Mouse (Mus musculus) liver, embryonic 16.5 days (tissue): Measurements from ENCODE around the gene Whrn. TPM values are rescaled to one million over a fixed set of nuclear protein-coding genes. Genes with fewer than 3 reads are reported as not detected.

Experiments
- ATAC-seq: fragments of 200-750 bp; cut with Nextera tagmentation; 2 replicates; pipeline ENCODE4 v1.8.0; 2017; ENCODE audit warnings: low read depth, mild to moderate bottlenecking, moderate number of reproducible peaks, moderate library complexity
- H3K27ac ChIP-seq: fragments of 300-500 bp; sonication (generic); 2 replicates; pipeline ENCODE4 v1.5.1; 2014; ENCODE audit warnings: mild to moderate bottlenecking, low read length
- H3K27me3 ChIP-seq: fragments of 300-500 bp; sonication (generic); 2 replicates; pipeline ENCODE4 v1.6.1; 2014; ENCODE audit warnings: low read depth, low read length, mixed read lengths; ENCODE audit not compliant: control insufficient read depth, insufficient read depth
- H3K36me3 ChIP-seq: fragments of 300-500 bp; sonication (generic); 2 replicates; pipeline ENCODE4 v1.6.1; 2014; ENCODE audit warnings: mild to moderate bottlenecking; ENCODE audit not compliant: control insufficient read depth, insufficient read depth
- H3K4me1 ChIP-seq: fragments of 300-500 bp; sonication (generic); 2 replicates; pipeline ENCODE4 v1.6.1; 2014; ENCODE audit warnings: low read depth, low read length, mixed read lengths; ENCODE audit not compliant: control insufficient read depth
- H3K4me2 ChIP-seq: fragments of 300-500 bp; sonication (generic); 2 replicates; pipeline ENCODE4 v1.6.1; 2014; ENCODE audit warnings: low read depth, low read length, mixed read lengths
- H3K4me3 ChIP-seq: fragments of 300-500 bp; sonication (generic); 2 replicates; pipeline ENCODE4 v1.5.1; 2014; ENCODE audit warnings: low read depth, mild to moderate bottlenecking, low read length
- H3K9ac ChIP-seq: fragments of 300-500 bp; sonication (generic); 2 replicates; pipeline ENCODE4 v1.6.1; 2014; ENCODE audit warnings: low read depth, low read length
- H3K9me3 ChIP-seq: fragments of 300-500 bp; sonication (generic); replicated peaks from 2 replicates; pipeline ENCODE4 v1.6.1; 2016; ENCODE audit warnings: low read length; ENCODE audit not compliant: control insufficient read depth
- WGBS: fragments of 180-500 bp; shearing (Covaris S2); extraction: QIAGEN DNeasy Blood & Tissue Kit; methylation state at CpG from one replicate; pipeline ENCODE4 v1.1.7; 2014; ENCODE audit not compliant: insufficient replicate concordance; 5-methylcytosine and 5-hydroxymethylcytosine counted together
- polyA plus RNA-seq: library from polyadenylated mRNA; unstranded; fragments of >200 nt; fragmentation: Nextera tagmentation; extraction: Ambion mirVana; gene quantifications from 2 replicates; pipeline ENCODE4 v1.2.1, GENCODE M21; 2015

Gene Whrn
- polyA plus RNA-seq, 1 experiment from 2014 or later: 0.19 TPM

DNA sequence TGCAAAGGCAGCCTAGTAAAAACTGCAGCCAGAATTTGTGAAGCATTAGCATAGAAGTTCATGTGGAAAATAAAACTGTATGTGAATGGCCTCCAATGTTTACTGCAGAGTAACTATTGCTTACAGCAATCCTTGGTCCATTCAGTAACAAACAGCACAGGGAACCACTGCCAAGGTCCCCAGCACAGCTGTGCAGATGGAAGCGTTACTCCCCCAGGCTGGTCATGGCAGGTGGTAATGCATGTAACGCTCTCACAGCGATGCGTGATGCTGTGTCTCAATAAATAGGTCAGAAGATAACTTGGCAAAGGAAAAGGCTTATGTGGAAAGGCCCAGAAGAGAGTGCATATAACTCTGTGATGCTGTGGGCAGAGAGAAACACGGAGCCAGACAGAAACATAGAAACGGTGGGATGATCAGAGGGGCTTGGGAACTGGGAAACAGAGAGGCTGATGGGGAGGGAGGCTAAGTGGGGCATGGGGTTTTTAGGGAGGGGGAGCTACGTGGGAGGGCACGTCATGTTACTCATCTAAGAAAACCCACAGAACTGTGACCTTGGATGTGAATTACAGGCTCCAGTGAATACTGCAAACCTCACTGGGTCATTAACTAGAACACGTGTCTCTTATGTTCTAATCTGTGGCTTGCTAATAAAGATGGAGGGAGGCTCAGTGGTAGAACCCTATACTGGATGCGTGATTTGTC lies 51.3 kb downstream of the Whrn start:
- no peaks in the 10 kb centered on the region for H3K4me1 ChIP-seq
- no peaks in the 10 kb centered on the region for H3K36me3 ChIP-seq
- no peaks in the 10 kb centered on the region for H3K27me3 ChIP-seq
- ATAC-seq: no peak
- H3K27ac ChIP-seq: no peak overlapping the region
- 67% methylated on average over 10 of the region's 10 CpGs for WGBS
- H3K9me3 ChIP-seq: no peaks in the 10 kb centered on the region
- H3K4me2 ChIP-seq: no peak overlapping the region
- no peak overlapping the region for H3K4me3 ChIP-seq
- no peak overlapping the region for H3K9ac ChIP-seq

DNA sequence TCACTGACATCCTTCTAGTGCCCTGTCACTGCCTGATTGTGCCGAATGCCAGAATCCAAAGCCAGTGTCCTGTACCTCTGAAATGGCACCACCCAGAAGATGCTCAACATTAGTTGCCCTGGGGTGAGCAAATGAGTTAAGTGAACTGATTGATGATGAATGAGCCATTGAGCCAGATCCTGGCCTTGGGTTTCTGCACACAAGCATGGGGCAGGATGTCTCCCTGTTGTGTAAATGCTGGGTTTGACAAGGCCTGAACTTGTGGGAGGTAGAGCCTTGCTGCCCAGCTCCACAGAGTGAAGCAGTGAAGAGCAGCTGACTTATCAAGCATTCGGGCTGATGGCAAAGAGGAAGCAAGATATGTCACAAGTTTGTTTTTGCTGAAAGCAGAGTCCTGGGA lies 52.7 kb downstream of the Whrn start:
- no peaks in the 10 kb centered on the region for H3K36me3 ChIP-seq
- 58% methylated on average over 2 of the region's 2 CpGs for WGBS
- H3K27ac ChIP-seq: no peak overlapping the region
- H3K4me1 ChIP-seq: no peaks in the 10 kb centered on the region
- no peak overlapping the region for H3K9ac ChIP-seq
- no peak overlapping the region for H3K4me2 ChIP-seq
- H3K4me3 ChIP-seq: no peak overlapping the region
- H3K9me3 ChIP-seq: no peaks in the 10 kb centered on the region
- no peak for ATAC-seq
- no peaks in the 10 kb centered on the region for H3K27me3 ChIP-seq

DNA sequence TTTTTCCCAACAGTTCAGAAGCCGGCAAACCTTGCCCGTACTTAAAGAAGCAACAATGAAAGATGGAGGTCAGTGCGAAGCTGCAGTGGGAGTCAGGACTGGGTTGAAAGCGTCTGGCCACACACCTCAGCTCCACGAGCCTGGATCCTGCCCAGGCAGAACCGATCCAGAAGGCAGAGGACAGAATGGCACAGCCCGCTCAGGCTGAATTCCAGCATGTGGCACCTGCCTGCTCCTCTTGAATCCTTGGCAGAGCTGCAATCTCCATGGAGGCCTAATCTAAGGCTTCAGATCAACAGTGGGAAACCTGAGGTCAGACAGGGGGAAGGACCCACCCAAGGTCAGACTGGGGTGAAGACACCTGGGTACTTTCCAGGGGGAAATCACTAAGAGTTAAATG lies 54.2 kb downstream of the Whrn start:
- Histone ChIP-seq H3K4me2 (no peak overlapping the region), H3K4me3 (no peak overlapping the region), H3K9ac (no peak overlapping the region), H3K4me1 (no peaks in the 10 kb centered on the region), H3K27me3 (no peaks in the 10 kb centered on the region), H3K36me3 (no peaks in the 10 kb centered on the region), H3K9me3 (no peaks in the 10 kb centered on the region), H3K27ac (no peak overlapping the region)
- whole genome bisulfite sequencing: 63% methylated on average over 7 of the region's 7 CpGs
- no peak for ATAC-seq

DNA sequence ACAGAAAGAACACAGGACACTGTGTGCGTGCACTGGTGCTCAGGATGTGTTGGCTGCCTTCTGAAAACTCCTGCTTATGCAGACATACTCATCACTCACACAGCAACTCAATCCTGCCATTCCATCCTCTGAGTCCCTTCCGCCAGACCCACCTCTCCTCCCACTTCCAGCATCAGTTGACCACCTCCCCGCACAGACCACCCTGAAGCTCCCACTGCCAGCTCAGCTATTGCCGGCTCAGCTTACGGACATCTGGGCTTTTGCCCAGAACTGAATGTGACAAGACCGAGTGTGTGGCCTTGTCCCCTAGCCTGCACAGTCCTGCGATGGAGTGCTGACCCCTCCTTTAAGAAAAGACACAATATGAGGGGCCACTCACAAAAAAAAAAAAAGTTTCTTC lies 55.5 kb downstream of the Whrn start:
- no peak for ATAC-seq
- no peaks in the 10 kb centered on the region for H3K27me3 ChIP-seq
- H3K4me2 ChIP-seq: no peak overlapping the region
- no peaks in the 10 kb centered on the region for H3K36me3 ChIP-seq
- H3K9me3 ChIP-seq: no peaks in the 10 kb centered on the region
- no peaks in the 10 kb centered on the region for H3K4me1 ChIP-seq
- WGBS: 73% methylated on average over 7 of the region's 7 CpGs
- no peak overlapping the region for H3K27ac ChIP-seq
- no peak overlapping the region for H3K9ac ChIP-seq
- H3K4me3 ChIP-seq: no peak overlapping the region

- Histone ChIP-seq H3K36me3 (no peaks in the 10 kb centered on the region), H3K9me3 (no peaks in the 10 kb centered on the region), H3K4me3 (no peak overlapping the region), H3K9ac (no peak overlapping the region), H3K27me3 (no peaks in the 10 kb centered on the region), H3K27ac (no peak overlapping the region), H3K4me1 (no peaks in the 10 kb centered on the region), H3K4me2 (no peak overlapping the region)
- no peak for ATAC-seq
- 73% methylated on average over 5 of the region's 5 CpGs for WGBS
Observed at GRCm38 (mm10) chr4:63437968-63438367, 57.8 kb downstream of the Whrn start.

DNA sequence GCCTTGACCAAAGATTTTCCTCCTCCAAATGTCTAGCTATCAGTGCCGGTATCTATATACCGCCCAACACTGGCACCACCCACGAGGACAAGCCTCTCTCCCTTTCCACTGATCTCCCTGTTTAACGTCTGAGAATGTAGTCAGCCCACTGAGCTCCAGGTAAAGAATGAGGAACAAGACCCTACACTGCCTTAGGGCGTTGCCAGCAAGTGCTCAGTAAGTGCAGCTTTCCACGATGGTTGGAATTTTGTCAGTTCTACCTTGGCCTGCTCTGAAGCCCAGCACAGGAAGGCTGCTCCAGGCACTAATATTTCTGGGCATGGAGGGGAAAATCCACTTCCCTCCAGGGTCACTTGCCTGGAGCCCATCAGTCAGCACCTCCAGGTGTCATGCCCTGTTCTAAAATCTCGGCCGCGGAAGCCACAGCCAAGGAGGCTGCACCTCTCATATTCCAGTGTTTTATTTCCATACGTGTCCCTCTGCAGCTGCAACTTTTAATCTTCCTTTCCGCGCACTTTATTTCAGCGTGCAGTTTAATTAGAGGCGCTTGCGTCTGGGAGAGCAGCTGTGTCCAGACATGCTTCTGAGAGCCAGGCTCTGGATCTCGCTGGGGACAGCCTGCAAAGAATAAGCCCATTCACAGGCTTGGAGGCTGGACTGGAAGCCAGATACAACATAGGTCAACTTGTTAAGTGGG lies 58.5 kb downstream of the Whrn start:
- Histone ChIP-seq H3K4me2 (no peak overlapping the region), H3K4me1 (no peaks in the 10 kb centered on the region), H3K9me3 (no peaks in the 10 kb centered on the region), H3K27ac (no peak overlapping the region), H3K36me3 (no peaks in the 10 kb centered on the region), H3K9ac (no peak overlapping the region), H3K27me3 (no peaks in the 10 kb centered on the region), H3K4me3 (no peak overlapping the region)
- 73% methylated on average over 16 of the region's 16 CpGs for WGBS
- no peak for ATAC-seq

DNA sequence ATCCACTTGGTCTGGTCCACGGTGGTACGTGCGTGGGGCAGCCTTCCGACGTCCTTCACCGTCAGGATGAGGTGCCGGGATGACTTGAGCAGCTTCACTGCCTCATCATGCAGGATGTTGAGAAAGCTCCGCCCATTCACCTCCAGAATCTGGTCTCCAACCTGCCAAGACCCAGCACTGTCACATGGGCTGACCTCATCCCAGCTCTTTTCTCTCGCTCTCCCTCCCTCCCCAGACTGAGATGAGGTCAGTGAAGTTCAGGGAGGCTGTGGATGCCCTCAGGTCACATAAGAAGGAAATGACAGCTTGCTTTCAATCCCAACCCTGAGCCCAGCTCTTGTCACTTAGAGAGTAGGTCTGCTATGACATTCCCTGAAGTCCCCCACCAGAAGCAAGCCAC lies 60.4 kb downstream of the Whrn start:
- Histone ChIP-seq H3K4me1 (no peaks in the 10 kb centered on the region), H3K27ac (no peak overlapping the region), H3K9ac (no peak overlapping the region), H3K4me2 (no peak overlapping the region), H3K9me3 (no peaks in the 10 kb centered on the region), H3K4me3 (no peak overlapping the region), H3K36me3 (no peaks in the 10 kb centered on the region), H3K27me3 (no peaks in the 10 kb centered on the region)
- no peak for ATAC-seq
- WGBS: 66% methylated on average over 9 of the region's 9 CpGs

GRCm38 (mm10) chr4:63431098-63431497 lies 64.7 kb downstream of the Whrn start:
- Histone ChIP-seq H3K27ac (no peak overlapping the region), H3K9ac (no peak overlapping the region), H3K4me2 (no peak overlapping the region), H3K4me3 (no peak overlapping the region), H3K27me3 (no peaks in the 10 kb centered on the region), H3K9me3 (no peaks in the 10 kb centered on the region), H3K4me1 (no peaks in the 10 kb centered on the region), H3K36me3 (no peaks in the 10 kb centered on the region)
- no peak for ATAC-seq
- WGBS: 76% methylated on average over 5 of the region's 5 CpGs

- no peak for ATAC-seq
- Histone ChIP-seq H3K9ac (no peak overlapping the region), H3K4me2 (no peak overlapping the region), H3K27me3 (no peaks in the 10 kb centered on the region), H3K9me3 (no peaks in the 10 kb centered on the region), H3K4me1 (no peaks in the 10 kb centered on the region), H3K27ac (no peak overlapping the region), H3K36me3 (no peaks in the 10 kb centered on the region), H3K4me3 (no peak overlapping the region)
- 40% methylated on average over 3 of the region's 3 CpGs for WGBS
Observed at GRCm38 (mm10) chr4:63430357-63430756, 65.4 kb downstream of the Whrn start.
